15 mouse cellular contexts compared by ENCODE assay signal in the genomic region with DNA sequence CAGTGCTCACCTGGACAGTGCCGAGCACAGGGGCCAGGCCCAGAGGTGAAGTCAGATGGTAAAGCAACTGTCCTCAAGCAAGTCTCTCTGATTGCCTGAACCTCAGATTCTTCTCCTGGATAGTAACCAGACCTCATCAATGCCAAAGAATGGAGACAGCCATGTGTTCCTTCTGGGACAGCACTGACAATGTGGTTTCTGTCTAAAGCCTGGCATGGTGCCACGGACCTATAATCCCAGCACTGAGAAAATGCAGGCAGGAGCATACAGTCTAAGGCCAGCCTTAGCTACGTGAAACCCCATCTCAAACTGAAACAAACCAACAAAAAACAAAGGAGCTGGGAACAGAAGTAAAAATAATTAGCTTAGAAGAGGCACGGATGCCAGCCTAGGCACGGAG. TPM values are rescaled to one million over a fixed set of nuclear protein-coding genes. Genes with fewer than 3 reads are reported as not detected.
A peak's percentile ranks its signal among the peaks of the same experiment; 100 is the strongest.
DNase-seq lines count a peak whose midpoint lies in the region; ATAC-seq and TF ChIP-seq lines count a peak whose summit lies in the region.
"Had no signal": no experiment of that assay in that cellular context is flagged by ENCODE, and none has a peak within 500 bp of the region (broad histone marks: within the 10 kb centered on the region; RNA-seq: fewer than 3 reads in every experiment).

No protein-coding gene starts in this region.

- no peak overlapping the region for H3K4me3 ChIP-seq in embryonic facial prominence, embryonic 12.5 days
- H3K4me3 ChIP-seq in embryonic facial prominence, embryonic 10.5 days, result no peak overlapping the region
- no peak overlapping the region for H3K4me3 ChIP-seq in embryonic facial prominence, embryonic 15.5 days (replicated peaks)
- H3K4me3 ChIP-seq: liver, embryonic 15.5 days; midbrain, embryonic 12.5 days had no signal

- peak; percentile 55; the same call in 1 of the 2 replicates for ATAC-seq in embryonic facial prominence, embryonic 12.5 days (ENCODE audit: insufficient number of reproducible peaks, insufficient read depth, low FRiP score, low TSS enrichment)
- ATAC-seq in embryonic facial prominence, embryonic 15.5 days (ENCODE audit: insufficient number of reproducible peaks, low FRiP score, low TSS enrichment, low read depth), result no peak

- no peak for TF ChIP-seq CTCF in brain, embryonic 14.5 days (IDR thresholded peaks at IDR 0.05; ENCODE audit: borderline replicate concordance, extremely low read depth, insufficient read depth, insufficient read length)

- TF ChIP-seq POLR2A in brain, embryonic 14.5 days (IDR thresholded peaks at IDR 0.05; ENCODE audit: borderline replicate concordance, extremely low read depth, insufficient read depth, insufficient read length, poor library complexity, severe bottlenecking), result no peak

- DNase-seq in embryonic facial prominence, embryonic 10.5 days (ENCODE audit: low spot score), result no peak
- peak; percentile 36 for DNase-seq in layer of hippocampus, adult 11-12 months (ENCODE audit: low spot score)
- no peak for DNase-seq in layer of hippocampus, postnatal 25 days (ENCODE audit: extremely low spot score in 1 of 2, low spot score in 1 of 2)
- peak; percentile 78 for DNase-seq in brain, embryonic 14.5 days (ENCODE audit: low read depth)
- DNase-seq in thymus, adult 18-20 months, result no peak
- no peak for DNase-seq in thymus, postnatal 10 days (ENCODE audit: low spot score in 2 of 2)
- DNase-seq: adrenal gland, adult 2 months; embryo, embryonic 11 days; gastrocnemius, postnatal 10 days; heart, postnatal 36 days had no signal

- H3K27me3 ChIP-seq in embryonic facial prominence, embryonic 12.5 days, result peaks cover 34% of the 10 kb centered on the region
- peaks cover 60% of the 10 kb centered on the region for H3K27me3 ChIP-seq in embryonic facial prominence, embryonic 10.5 days (replicated peaks; ENCODE audit: low read depth, poor library complexity, severe bottlenecking)
- peaks cover 20% of the 10 kb centered on the region for H3K27me3 ChIP-seq in embryonic facial prominence, embryonic 15.5 days

- peaks cover 13% of the 10 kb centered on the region for H3K4me1 ChIP-seq in embryonic facial prominence, embryonic 12.5 days
- H3K4me1 ChIP-seq in embryonic facial prominence, embryonic 10.5 days, result peaks cover 44% of the 10 kb centered on the region
- peaks cover 39% of the 10 kb centered on the region for H3K4me1 ChIP-seq in embryonic facial prominence, embryonic 15.5 days

- 74% methylated on average over 5 of the region's 5 CpGs for WGBS in embryonic facial prominence, embryonic 12.5 days
- 90% methylated on average over 5 of the region's 5 CpGs for WGBS in embryonic facial prominence, embryonic 10.5 days
- WGBS in embryonic facial prominence, embryonic 15.5 days, result 42% methylated on average over 5 of the region's 5 CpGs

- no peaks in the 10 kb centered on the region for H3K9me3 ChIP-seq in embryonic facial prominence, embryonic 12.5 days
- no peaks in the 10 kb centered on the region for H3K9me3 ChIP-seq in embryonic facial prominence, embryonic 10.5 days
- no peaks in the 10 kb centered on the region for H3K9me3 ChIP-seq in embryonic facial prominence, embryonic 15.5 days (replicated peaks)
- H3K9me3 ChIP-seq: G1E; liver, embryonic 15.5 days; midbrain, embryonic 12.5 days had no signal

- H3K4me2 ChIP-seq in embryonic facial prominence, embryonic 12.5 days (replicated peaks), result no peak overlapping the region
- H3K4me2 ChIP-seq in embryonic facial prominence, embryonic 15.5 days (replicated peaks), result no peak overlapping the region
- H3K4me2 ChIP-seq: liver, embryonic 15.5 days; midbrain, embryonic 12.5 days had no signal

- no peaks in the 10 kb centered on the region for H3K36me3 ChIP-seq in embryonic facial prominence, embryonic 12.5 days
- no peaks in the 10 kb centered on the region; the same call in 1 of the 2 replicates for H3K36me3 ChIP-seq in embryonic facial prominence, embryonic 10.5 days (replicated peaks)
- H3K36me3 ChIP-seq in embryonic facial prominence, embryonic 15.5 days, result no peaks in the 10 kb centered on the region
- H3K36me3 ChIP-seq: G1E; liver, embryonic 15.5 days; midbrain, embryonic 12.5 days had no signal

- H3K27ac ChIP-seq in embryonic facial prominence, embryonic 12.5 days, result no peak overlapping the region
- no peak overlapping the region for H3K27ac ChIP-seq in embryonic facial prominence, embryonic 10.5 days (replicated peaks)
- peak overlapping the region; percentile 77 for H3K27ac ChIP-seq in embryonic facial prominence, embryonic 15.5 days (replicated peaks)
- H3K27ac ChIP-seq: liver, embryonic 15.5 days; midbrain, embryonic 12.5 days had no signal

- H3K9ac ChIP-seq in embryonic facial prominence, embryonic 12.5 days, result no peak overlapping the region
- H3K9ac ChIP-seq in embryonic facial prominence, embryonic 15.5 days, result no peak overlapping the region
- H3K9ac ChIP-seq: liver, embryonic 15.5 days; midbrain, embryonic 12.5 days had no signal

RNA-seq across cellular contexts. Expression of gene Taf8, which starts 31.4 kb away (rescaled TPM):
- polyA plus RNA-seq in embryonic facial prominence, embryonic 12.5 days (2016; fragmentation: Nextera tagmentation; extraction: Ambion mirVana), result 34.2 and 35.8 TPM in 2 replicates
- polyA plus RNA-seq in embryonic facial prominence, embryonic 10.5 days (2016; fragmentation: Nextera tagmentation; extraction: Ambion mirVana), result 32.0 and 35.3 TPM in 2 replicates
- total RNA-seq in layer of hippocampus, postnatal 25 days (2021), result 10 to 100 TPM; 15.9 to 19.1 TPM
- 34.2 and 44.1 TPM in 2 replicates for polyA plus RNA-seq in brain, embryonic 14.5 days (2012; rRNA removed)
- polyA plus RNA-seq in embryonic facial prominence, embryonic 15.5 days (2015; fragmentation: Nextera tagmentation; extraction: Ambion mirVana), result 30.0 and 32.4 TPM in 2 replicates

RNA-seq across cellular contexts. Expression of gene 1700001C19Rik, which starts 33.5 kb away (rescaled TPM):
- 0.25 and 0.41 TPM in 2 replicates for polyA plus RNA-seq in embryonic facial prominence, embryonic 12.5 days (2016; fragmentation: Nextera tagmentation; extraction: Ambion mirVana)
- 0.25 TPM in 1 of 2 replicates, not detected in the other for polyA plus RNA-seq in embryonic facial prominence, embryonic 10.5 days (2016; fragmentation: Nextera tagmentation; extraction: Ambion mirVana)
- not detected for total RNA-seq in layer of hippocampus, postnatal 25 days (2021)
- 0.41 and 0.53 TPM in 2 replicates for polyA plus RNA-seq in brain, embryonic 14.5 days (2012; rRNA removed)
- 0.31 and 0.37 TPM in 2 replicates for polyA plus RNA-seq in embryonic facial prominence, embryonic 15.5 days (2015; fragmentation: Nextera tagmentation; extraction: Ambion mirVana)
- total RNA-seq: adrenal gland, adult 2 months; G1E; gastrocnemius, postnatal 10 days; heart, postnatal 36 days had no signal
- polyA plus RNA-seq: G1E had no signal

RNA-seq across cellular contexts. Expression of gene Ccnd3, which starts 34.2 kb away (rescaled TPM):
- polyA plus RNA-seq in embryonic facial prominence, embryonic 12.5 days (2016; fragmentation: Nextera tagmentation; extraction: Ambion mirVana), result 355 and 362 TPM in 2 replicates
- 325 and 335 TPM in 2 replicates for polyA plus RNA-seq in embryonic facial prominence, embryonic 10.5 days (2016; fragmentation: Nextera tagmentation; extraction: Ambion mirVana)
- 10 to 100 TPM; 30.2 to 39.9 TPM for total RNA-seq in layer of hippocampus, postnatal 25 days (2021)
- 59.7 and 68.5 TPM in 2 replicates for polyA plus RNA-seq in brain, embryonic 14.5 days (2012; rRNA removed)
- 552 and 575 TPM in 2 replicates for polyA plus RNA-seq in embryonic facial prominence, embryonic 15.5 days (2015; fragmentation: Nextera tagmentation; extraction: Ambion mirVana)

RNA-seq across cellular contexts. Expression of gene AI661453, which starts 34.3 kb away (rescaled TPM):
- 0.61 and 0.65 TPM in 2 replicates for polyA plus RNA-seq in embryonic facial prominence, embryonic 12.5 days (2016; fragmentation: Nextera tagmentation; extraction: Ambion mirVana)
- polyA plus RNA-seq in embryonic facial prominence, embryonic 10.5 days (2016; fragmentation: Nextera tagmentation; extraction: Ambion mirVana), result 0.27 and 0.36 TPM in 2 replicates
- total RNA-seq in layer of hippocampus, postnatal 25 days (2021), result under 1 TPM; 0.19 to 0.52 TPM
- polyA plus RNA-seq in brain, embryonic 14.5 days (2012; rRNA removed), result 0.42 and 0.85 TPM in 2 replicates
- polyA plus RNA-seq in embryonic facial prominence, embryonic 15.5 days (2015; fragmentation: Nextera tagmentation; extraction: Ambion mirVana), result 5.2 and 6.2 TPM in 2 replicates

Comparison
In these comparisons a context has a peak if more than half of its experiments do, and no peak if none do; other contexts are left out.
1. DNase-seq: peak in layer of hippocampus, adult 11-12 months (single experiment) and brain, embryonic 14.5 days (single experiment); none in embryonic facial prominence, embryonic 10.5 days (single experiment), layer of hippocampus, postnatal 25 days (0 of 2), thymus, adult 18-20 months (0 of 2) and thymus, postnatal 10 days (0 of 2).